Mouse (Mus musculus) heart, adult 9 months (tissue): ENCODE data around the gene Vasn.
A peak's percentile ranks its signal among the peaks of the same experiment; 100 is the strongest.
"Not testable (repeated sequence)": the region's sequence is repeated elsewhere in the genome, so short reads cannot be mapped to it uniquely, and the experiment has no call there.

Experiments
- DNase-seq, 2 experiments: peaks; one replicate each; pipeline ENCODE4 v3.0.0; 2022; ENCODE audit warnings: low spot score in 2 of 2

Gene Vasn

GRCm38 (mm10) chr16:4667190-4667808, 27.6 kb downstream of the Vasn start:
- peak; percentile 64 to 84 for DNase-seq

GRCm38 (mm10) chr16:4670317-4670716, 30.6 kb downstream of the Vasn start:
- no peak for DNase-seq

- no peak for DNase-seq
These were observed 34.4 kb downstream of the Vasn start for GRCm38 (mm10) chr16:4674091-4674490.

GRCm38 (mm10) chr16:4676836-4677235, 37.1 kb downstream of the Vasn start:
- DNase-seq: no peak

GRCm38 (mm10) chr16:4678080-4678479, 38.3 kb downstream of the Vasn start:
- DNase-seq: no peak

GRCm38 (mm10) chr16:4679121-4680018, 39.6 kb downstream of the Vasn start, which contains the start of gene Coro7:
Gene Coro7, minus strand, starts transcription at chr16:4679777.
- peak; percentile 93 to 94 for DNase-seq

- DNase-seq: not testable (repeated sequence)
These were observed 41.2 kb downstream of the Vasn start for GRCm38 (mm10) chr16:4680922-4681455.

GRCm38 (mm10) chr16:4682628-4683179, 43.0 kb downstream of the Vasn start:
- no peak for DNase-seq

- no peak for DNase-seq
These were observed 43.4 kb downstream of the Vasn start for GRCm38 (mm10) chr16:4683193-4683580.

- peak; percentile 94 to 95 for DNase-seq
These were observed 44.1 kb downstream of the Vasn start for GRCm38 (mm10) chr16:4683581-4684456.

GRCm38 (mm10) chr16:4684457-4684791, 44.7 kb downstream of the Vasn start:
- no peak for DNase-seq

- not testable (repeated sequence) for DNase-seq
These were observed 49.6 kb downstream of the Vasn start for GRCm38 (mm10) chr16:4689371-4689770.
